Mouse (Mus musculus) thymus, postnatal 36 days (tissue): ENCODE data around the gene Gm28372.
"Not testable (repeated sequence)": the region's sequence is repeated elsewhere in the genome, so short reads cannot be mapped to it uniquely, and the experiment has no call there.

Experiments used
- DNase-seq, 2 experiments: peaks; one replicate each; pipeline ENCODE4 v3.0.0; 2022; ENCODE audit warnings: mixed read lengths in 2 of 2

The Gm28372 gene

DNA sequence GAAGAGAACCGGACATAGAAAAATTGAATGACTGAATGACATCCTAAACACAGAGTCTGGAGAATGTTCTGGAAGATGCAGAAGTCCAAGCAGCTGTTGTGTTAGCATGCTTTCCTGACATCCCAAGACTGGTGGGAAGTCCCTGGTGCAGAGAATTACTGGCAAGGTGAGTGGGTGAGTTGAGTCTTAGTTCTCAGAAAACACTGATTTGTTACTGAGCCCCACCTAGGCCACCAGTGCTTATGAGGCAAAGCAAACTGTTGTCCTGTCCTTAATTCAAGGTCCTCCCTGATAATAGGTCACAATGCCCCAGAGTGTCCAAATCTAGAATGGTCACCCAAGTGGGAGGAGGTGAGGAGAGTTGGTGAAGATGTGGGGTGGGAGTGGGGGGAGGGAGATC, at the start of gene Gm28372, which contains the start of gene 1700020A23Rik:
Gene Gm28372, plus strand, starts transcription at position 301 of the 400 bp plus-strand sequence.
Gene 1700020A23Rik, plus strand, starts transcription at position 321 of the 400 bp plus-strand sequence.
- DNase-seq: no peak

DNA sequence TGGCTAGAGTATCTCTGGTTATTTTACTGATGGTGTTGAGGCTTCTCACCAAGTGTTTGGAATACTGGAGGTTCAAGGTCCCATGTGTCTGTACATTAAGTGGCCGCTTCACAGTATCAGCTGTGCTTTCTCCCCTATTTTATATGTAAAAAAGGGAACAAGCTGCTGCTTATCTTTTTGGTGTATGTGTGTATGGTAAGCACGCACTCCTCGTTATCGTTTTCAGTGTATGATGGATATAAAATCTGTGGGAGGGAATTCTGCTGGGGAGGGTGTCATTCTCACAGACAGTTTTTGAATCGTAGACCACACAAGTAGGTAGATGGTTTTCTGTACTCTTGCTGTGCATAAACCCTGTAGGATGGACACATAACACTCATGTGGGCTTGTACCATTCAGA, 47.5 kb upstream of the Gm28372 start:
- no peak for DNase-seq

DNA sequence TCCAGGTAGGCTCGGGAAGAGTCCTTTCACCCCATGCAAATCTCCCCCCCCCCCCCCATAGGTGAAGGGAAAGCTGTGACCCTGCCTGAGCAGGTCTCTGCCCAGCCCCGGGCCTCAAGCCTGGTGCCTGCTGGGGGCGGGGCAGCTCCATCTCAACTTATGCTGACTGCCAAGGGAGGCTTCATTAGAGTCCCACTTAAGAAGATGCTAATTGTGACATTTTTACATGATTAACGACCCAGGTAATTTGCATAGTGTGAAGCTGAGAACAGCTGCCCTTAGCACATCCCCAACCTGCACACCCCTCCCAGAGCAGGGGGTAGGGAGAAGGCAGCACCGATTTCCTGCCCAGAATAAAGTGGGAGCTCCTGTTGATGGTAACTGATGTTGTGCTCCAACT, 46.2 kb upstream of the Gm28372 start:
- DNase-seq: no peak

DNA sequence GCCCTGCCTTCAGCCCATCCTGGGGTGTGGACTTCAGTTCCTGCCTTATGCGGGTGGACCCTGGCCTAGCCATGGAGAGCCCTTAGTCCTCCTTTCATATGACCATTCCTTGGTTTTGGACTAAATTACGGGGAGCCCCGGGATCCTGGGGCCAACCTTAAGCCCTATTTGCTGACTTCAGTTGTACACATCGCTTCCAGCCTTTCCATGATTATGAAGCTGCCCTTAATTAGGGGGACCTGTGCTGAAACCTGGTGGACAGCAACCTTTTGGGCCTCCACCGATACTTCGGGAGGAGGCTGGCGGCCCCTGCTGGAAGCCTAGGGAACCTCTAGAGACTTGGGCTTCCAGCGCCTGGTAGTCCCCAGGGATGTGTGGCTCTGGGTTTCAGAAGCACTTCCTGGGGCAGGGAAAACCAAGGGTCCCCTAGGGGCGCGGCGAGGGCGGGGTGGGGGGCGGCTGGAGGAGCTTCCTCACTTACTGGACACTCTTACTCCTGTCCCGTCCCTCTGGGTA, 42.5 kb upstream of the Gm28372 start:
- peak; percentile 28 to 35 for DNase-seq

DNA sequence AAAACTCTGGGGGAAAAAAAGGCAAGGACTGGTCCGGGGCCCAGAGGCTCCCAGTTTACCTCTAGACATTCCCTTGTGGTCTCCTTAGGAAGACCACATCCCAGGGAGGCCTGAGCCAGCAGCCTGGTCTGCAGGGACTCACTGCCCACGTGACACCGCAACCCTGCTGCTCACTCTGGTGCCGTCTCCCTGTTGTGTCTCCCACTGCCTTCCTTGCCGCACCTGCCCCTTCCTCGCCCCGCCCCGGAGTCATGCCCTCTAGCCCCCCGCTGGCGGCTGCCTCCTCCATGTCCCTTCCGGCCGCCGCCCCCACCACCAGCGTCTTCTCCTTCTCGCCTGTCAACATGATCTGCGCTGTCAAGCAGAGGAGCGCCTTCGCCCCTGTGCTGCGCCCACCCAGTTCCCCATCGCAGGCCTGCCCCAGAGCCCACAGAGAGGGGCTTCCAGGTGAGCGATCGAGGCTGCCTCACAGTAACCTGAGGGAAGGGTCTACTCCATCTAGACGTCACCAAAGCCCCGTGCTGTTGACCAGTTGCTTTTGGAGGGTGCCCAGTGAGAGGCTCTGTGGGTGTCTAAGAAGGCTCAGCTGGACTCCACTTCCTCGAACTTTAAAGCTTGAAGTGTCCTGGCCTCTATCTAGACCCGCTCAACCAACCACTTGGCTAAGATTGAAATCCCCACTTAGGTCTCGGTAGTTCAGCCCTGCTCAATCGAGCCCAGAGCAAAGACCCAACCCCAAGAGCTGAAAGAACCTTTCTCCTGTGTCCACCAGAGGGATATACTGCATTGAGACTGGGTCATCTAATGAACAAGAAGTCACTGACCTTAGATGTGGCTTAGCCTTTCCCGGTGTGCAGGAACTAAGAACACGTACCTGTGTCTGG, 39.6 kb upstream of the Gm28372 start:
- DNase-seq: peak; percentile 18 to 44

DNA sequence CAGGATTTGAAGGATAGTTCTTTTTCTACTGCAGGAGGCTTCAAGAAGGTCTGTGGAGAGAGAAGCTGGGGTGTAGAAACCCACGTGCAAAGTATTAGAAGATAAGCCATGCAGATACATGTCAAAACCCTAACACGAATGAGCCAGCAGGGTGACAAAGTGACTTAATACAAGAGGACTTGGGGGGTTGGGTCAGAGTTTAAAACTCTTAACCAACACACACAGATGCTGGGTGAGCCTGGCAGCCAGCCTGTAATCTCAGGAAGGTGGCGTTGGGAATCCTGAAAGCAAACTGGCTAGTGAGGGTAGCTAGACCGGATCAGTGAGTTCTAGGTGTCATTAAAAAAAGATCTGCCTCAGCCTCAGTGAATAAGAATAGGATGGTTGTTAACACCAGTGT, 37.7 kb upstream of the Gm28372 start:
- no peak for DNase-seq

DNA sequence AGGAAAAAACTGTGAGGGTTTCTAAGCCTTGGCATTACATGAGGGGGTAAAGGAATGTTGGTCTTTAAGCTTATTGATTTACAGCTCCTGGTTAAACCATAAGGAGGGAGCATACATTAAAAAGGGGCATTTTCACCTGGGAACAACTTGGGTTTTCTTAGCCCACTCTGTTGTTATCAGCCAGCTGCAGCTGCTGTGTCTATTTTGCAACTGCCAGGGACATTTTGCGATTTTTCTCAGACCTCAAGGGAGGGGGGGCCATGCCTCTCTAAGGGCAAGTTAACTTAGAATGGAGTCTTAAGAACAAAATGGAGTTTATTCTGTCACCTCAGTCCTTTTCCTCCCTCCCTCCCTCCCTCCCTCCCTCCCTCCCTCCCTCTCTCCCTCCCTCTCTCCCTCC, 32.0 kb upstream of the Gm28372 start:
- not testable (repeated sequence) for DNase-seq

DNA sequence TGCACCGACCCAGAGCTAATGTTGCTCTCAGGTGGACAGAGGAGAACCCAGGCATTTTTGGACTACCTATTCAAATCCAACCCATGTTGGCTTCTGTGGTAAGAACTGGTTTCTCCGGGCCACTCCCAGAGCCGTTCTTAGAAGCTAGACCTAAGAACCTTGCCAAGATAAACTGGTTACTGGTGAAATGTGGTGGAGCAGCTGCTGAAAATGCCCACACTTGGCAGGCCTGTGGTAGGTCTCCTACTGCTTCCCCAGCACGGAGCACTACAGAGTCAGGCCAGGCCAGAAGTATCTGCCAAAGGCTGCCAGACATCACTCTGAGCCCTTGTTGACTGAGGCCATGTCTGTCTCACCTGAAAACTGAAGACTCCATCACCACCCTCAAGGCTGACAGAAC, 30.1 kb upstream of the Gm28372 start:
- DNase-seq: no peak

DNA sequence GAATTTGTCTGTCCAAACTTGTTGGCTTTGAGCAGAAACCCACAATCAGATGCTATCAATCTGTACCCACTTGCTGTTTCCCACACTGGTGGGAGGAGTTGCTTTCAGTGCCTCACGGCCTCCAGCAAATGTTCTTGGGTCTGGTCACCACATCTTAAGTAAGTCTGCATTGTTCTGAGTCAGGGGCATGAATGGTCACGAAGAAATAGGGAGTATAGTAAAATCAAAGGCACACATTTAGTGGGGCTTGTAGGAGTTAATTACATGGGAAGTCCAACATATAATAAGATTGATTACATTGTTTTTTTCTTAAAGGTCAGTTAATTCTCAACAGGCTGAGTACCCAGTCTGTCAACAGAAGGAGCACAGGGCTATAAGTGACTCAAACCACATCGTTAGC, 21.8 kb upstream of the Gm28372 start:
- DNase-seq: no peak

DNA sequence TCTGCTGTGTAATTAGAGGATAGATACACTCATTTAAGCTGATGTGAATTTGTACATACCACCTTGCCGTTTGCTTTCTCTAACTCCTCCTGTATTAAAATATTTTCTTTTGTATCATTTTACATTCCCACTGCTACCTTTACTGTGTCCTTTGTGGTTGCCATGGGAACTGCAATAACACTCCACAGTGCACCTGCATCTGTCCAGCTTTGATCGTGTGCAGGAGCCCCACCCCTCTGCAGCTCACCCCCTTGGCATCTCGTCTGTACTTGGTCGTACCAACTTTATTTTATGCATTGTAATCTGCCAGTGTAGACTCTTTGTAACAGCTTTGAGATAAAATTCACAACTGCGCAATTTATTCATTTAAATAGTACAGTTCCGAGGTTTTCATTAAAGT, 21.1 kb upstream of the Gm28372 start:
- peak in 1 of 2 experiments; percentile 53 for DNase-seq

DNA sequence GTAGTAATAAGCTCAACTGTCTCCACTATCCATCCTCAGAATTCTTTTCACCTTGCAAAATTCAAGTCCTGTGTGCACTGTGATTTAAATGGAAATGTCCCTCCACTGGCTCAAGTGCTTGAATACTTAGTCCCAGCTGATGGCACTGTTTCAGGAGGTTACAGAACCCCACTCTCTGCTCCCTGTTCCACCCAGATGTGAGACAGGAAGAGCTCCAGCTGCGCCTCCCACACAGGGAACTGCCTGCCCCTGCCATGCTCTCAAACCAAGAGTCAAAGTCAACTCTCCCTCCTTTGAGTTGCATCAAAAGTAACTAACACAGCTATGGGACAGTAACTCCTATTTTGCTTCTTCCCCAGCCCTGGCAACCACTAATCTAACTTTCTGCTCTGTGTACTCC, 18.8 kb upstream of the Gm28372 start:
- no peak for DNase-seq

DNA sequence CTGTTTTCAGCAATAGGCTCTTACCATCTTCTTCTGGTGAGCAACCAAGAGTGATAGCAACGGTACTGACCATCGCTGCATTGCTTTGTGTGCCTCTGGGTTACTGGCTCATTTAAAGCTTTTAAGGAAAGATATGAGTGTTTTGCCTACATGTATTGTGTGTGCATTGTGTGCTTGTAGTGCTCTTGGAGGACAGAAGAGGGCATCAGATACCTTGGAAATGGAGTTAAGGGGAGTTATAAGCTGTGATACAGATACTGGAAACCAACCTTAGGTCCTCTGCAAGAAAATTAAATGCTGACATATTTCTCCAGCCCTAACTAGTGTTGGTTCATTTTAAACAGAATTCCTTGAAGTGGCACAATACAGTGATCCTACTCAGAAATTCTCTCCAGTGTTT, 16.2 kb upstream of the Gm28372 start:
- no peak for DNase-seq

DNA sequence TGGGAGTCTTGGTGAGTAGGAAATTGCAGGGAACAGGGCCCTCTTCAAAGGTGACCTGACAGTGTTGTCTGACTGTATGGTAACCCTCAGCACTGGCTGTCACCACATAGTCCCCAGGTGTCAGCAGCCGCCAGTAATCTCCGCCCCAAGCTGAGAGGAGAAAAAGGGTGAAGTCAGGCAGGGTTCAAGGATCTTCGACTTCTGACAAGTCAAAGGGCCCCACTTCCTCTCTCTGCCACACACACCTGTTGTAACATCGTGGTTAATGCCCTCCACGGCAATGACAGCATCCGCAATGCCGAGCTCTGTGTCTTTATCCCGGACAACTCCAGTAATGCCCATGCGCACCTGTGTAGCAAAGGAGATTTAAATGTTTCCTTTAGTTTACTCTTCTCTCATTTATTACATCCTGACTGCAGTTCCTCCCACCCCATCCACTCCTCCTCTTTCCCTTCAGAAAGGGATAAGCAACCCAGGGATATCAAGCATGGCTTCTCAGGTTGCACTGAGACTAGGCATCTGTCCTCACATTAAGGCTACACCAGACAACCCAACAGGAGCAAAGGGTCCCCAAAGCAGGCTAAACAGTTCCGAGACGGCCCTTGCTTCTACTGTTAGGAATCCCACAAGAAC, 13.9 kb upstream of the Gm28372 start:
- peak; percentile 63 to 82 for DNase-seq

DNA sequence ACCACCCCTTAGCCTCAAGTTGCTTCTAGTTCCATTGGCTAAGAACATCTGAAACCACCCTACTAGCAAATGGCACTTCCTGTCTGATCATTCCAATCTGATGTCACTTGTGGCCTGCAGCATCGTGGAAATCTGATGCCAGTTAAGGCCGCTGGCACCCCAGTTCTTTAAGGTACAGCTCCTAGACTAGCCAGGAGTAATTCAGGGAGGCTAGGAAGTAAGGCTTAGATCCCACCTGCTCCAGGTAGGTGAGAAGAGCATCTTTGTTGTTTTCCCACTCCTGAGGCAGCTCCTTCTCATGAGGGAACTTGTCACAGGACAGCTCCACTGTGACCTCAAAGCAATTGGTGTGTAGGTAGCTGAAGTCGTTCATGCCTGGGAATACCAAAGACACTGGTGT, 12.2 kb upstream of the Gm28372 start:
- no peak for DNase-seq

DNA sequence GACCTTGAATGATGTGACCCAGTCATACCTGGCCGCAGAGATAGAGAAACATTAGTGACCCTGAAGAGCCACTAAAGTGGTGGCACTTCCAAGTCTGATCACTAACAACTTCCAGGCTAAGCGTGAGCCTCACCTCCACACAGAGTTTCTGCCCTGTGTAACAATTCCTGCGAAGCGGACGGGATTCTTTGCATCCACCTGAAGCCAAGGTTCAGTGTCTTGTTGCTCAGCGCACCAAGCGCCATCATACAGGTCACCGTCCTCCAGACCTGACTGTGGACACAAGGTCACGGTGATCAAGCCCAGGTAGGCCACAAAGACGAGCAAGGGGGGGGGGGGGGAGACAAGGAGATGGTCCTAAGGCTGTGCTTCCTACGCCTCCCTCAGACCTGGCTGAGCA, 9.3 kb upstream of the Gm28372 start:
- DNase-seq: no peak

DNA sequence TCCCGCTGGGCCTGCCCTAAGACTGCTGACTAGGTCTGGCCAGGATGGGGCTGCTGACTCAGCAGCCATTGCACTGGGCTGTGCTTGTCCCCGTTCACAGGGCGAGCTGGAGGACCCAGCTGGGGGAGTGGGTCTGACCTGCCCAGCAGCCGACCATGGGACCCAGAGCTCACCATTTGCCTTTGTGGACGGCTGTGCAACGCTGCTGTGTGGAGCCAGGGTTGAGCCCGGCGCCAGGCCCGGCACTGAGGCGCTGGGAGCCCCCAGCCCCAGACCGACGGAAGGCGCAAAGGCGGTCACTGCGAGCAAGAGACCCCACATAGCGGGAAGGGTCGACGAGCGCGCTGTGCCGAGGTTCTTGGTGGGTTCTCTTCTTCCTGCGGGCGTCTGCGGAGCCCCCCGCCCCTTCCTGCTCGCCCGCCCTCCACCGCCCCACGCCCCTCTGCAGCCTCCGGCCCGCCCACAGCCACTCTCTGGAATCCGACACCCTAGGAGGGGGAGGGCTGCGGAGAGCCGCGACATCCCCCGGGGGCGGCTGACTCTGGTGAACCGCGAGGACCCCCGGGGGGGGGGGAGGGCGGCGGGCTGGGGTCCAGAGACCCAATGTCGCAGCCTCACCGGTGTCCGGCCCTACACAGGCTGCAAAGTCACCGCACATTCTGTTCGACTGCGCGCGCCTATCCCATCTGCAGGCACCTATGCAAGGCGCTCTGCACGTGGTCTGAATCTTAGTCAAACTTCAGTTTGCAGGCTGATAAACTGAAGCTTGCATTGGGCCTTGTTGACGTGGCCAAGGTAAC, 7.7 kb upstream of the Gm28372 start, which contains the start of gene Cpxm1:
Gene Cpxm1, minus strand, starts transcription at position 389 of the 800 bp plus-strand sequence.
- DNase-seq: peak in 1 of 2 experiments; percentile 35

DNA sequence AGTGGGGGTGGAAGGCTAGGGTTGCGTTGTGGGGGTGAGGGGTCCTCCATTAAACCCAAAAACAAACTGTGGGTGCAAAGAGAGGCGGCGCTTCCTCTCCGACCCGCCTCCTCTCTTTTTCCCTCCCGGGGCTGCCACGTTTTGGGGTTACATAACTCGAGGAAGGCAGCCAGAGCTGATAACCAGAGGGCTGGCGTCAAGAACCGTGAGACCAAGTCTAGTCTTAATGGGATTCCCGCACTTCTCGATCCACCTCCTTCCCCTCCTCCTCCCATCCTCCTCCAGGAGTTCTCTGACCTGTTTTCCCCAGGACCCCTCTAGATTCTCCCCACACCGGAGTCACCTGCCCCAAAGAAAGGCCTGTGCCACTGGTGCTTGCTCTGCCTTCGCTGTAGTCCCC, 6.9 kb upstream of the Gm28372 start:
- no peak for DNase-seq

DNA sequence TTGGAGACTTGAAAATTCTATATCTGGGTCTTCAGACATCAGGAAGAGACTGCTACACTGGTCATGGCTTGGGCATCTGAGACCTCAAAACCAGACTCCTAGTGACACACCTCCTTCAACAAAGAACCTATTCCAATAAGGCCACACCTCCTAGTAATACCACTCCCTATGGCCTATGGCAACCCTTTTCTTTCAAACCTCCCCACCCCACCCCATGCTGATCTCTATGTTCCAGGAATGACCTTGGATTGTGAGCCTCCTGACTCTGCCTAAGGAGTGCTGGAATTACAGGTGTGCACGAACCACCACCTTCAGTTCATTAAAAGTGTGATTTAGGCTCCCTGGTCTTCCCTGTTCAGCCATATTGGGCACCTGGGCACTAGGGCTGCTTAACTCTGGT, 5.0 kb upstream of the Gm28372 start:
- no peak for DNase-seq

DNA sequence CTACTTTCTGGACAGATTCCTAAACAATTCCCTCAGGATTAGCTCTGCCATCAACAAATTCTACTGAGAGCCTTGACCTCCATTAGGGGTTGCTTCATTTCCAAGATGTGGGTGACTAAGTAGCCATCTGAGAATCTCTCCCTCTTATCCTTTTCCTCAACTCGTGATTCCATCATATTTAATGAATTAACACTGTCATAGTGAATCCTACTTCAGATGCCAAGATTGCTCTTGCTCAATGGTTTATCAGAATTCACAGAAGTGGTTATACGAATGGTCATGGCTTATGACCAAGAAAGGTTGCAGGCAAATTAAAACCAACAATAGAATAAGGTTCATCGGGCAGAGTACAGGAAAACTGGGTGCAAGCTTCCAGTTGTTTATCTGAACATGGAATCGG, 3.1 kb upstream of the Gm28372 start:
- DNase-seq: no peak

DNA sequence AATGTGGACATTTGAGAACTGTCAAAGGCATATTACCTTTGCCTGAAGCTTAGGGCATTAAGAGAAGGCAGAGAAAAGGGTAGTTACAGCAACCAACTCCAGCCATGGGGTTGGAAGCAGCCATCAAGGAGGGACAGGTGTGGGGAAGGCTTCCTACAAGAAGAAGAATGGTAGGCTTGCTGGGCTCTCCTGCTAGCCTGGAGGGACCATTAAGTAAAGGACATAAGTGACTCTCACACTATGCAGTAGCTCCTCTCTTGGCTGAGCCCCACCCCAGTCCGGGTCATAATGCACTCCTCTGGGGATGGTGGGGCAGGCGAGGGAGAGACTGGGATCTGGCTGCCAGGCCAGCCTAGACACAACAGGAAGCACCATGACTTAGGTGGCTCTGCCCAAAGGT, 1.1 kb downstream of the Gm28372 start, which contains the start of gene Tmem239:
Gene Tmem239, plus strand, starts transcription at position 301 of the 400 bp plus-strand sequence.
- no peak for DNase-seq

DNA sequence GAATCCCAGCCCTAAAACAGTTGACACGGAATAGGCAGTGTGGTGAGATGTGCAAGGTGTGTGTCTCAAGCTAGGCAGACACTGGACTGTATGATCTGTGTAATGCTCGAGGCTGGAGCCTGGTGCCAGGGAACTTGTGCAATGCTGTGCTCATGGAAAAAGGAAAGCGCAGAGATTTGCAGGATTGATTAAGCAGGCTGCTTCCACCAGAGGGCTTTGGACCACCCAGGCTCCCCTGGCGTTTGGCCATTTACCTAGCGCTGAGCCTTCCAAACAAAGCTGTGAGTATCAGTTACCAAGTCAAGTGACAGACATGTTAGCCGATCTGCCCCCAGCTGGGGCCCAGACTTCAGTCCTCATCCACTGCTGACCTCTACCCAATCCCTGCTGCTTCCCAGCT, 3.2 kb downstream of the Gm28372 start:
- no peak for DNase-seq

DNA sequence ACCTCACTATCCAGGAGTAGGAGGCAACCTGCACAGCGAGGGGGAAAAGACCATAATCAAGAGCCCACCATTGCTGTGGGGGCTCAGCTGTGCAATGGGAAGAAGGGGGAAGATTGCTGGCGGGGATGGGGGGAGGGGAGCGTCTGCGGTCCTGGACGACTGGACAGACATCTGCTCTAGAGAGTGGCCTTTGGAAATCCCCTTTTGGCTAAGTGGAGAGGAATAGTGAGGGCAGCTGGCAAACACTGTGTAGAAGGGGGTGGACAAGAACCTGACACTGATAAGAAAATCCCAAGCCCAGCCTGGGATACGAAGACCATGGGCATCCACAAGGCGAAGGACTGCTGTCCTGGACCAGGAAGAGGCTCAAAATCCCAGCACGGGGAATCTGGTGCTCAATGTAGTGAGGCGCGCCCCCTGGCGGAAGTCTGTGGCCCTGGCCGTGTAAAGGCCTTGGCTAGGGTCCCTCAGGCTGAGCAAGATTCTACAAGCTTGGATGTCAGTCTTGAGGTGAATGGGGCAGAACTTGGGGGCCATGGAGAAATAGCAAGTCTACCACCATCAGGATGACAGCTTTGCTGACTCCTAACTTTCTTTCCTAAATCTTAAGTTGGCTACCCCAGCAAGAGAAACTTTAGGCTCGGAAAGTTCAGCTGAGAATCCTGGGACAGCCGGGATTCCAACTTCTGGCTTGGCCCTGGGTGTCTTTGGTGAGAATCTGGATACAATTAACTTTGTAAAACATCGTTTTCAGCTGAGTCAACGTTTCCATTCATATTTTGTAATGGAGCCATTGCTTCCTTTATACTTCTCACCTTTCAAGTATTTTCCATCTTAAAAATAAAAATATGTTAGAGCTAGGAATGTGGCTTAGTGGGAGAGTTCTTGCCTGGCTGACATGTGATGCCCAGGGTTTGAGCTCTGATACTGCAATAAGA, 6.8 kb downstream of the Gm28372 start:
- DNase-seq: peak; percentile 69 to 75
